Mouse (Mus musculus): ENCODE results near the gene Mrpl27. TPM values are rescaled to one million over a fixed set of nuclear protein-coding genes. Genes with fewer than 3 reads are reported as not detected.

The Mrpl27 gene
- polyA plus RNA-seq (2014; fragmentation: Nextera tagmentation; extraction: Ambion mirVana), result 130 and 139 TPM in 2 replicates

DNA sequence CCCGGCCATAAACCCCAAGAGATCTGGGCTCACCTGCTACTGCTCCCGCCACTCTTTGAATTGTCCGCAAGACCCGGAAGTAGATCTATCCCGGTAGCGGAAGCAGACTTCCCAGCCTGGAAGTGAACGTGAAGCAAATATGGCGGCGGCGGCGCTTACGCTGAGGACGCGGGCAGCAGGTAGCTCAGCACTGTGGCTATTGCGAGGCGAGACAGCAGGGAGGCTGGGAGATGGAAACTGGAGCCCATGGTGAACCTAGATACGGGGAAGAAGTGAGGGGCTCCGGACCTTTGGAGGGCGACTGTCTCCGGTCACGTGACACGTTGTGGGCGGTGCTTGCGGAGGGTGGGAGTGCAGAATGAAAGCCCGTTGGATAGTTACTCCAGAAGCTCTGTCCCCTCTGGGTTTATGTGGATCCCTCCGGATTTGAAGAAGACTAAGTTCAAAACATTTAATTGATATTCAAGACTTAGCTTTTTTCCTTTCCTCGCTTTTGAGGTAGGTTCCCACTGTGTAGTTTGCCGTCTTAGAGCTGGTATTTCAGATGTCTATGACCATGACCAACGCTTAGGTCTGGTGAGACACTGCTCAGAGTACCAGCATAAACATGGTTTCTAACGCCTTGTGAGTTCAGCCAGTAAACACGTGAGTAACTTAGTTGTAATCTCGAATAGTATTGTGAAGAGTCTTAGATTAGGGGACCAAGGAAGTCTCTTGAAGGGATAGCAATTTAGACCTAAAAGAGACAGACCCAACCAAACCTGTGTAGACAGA, at the start of gene Mrpl27, which contains the start of gene Eme1:
Gene Mrpl27 (plus strand): TSS at position 105 of the 774 bp plus-strand sequence.
Gene Eme1 (minus strand): TSS at position 302 of the 774 bp plus-strand sequence.
- H3K9ac ChIP-seq (ENCODE audit: low read depth, low read length), result peak within 1 kb of the TSS; percentile 73
- H3K27me3 ChIP-seq (ENCODE audit: control insufficient read depth, insufficient read depth, low read length), result no peaks in the 10 kb centered on the region
- peak within 1 kb of the TSS; percentile 71 for H3K4me2 ChIP-seq (replicated peaks; ENCODE audit: low read depth, low read length)
- H3K36me3 ChIP-seq (ENCODE audit: control insufficient read depth, insufficient read depth, low read length), result no peaks in the 10 kb centered on the region
- DNase-seq (ENCODE audit: low spot score), result peak; percentile 88
- peak; percentile 92 for ATAC-seq (ENCODE audit: low FRiP score)
- peak within 1 kb of the TSS; percentile 63 for H3K4me3 ChIP-seq (ENCODE audit: low read depth, low read length)
- H3K27ac ChIP-seq (ENCODE audit: low read depth, low read length), result peak within 1 kb of the TSS; percentile 89
- H3K4me1 ChIP-seq (replicated peaks; ENCODE audit: control insufficient read depth, insufficient read depth, low read length), result no peaks in the 10 kb centered on the region
- WGBS, result under 1% methylated on average over 32 of the region's 32 CpGs
- H3K9me3 ChIP-seq (ENCODE audit: control insufficient read depth, low read length), result no peaks in the 10 kb centered on the region

DNA sequence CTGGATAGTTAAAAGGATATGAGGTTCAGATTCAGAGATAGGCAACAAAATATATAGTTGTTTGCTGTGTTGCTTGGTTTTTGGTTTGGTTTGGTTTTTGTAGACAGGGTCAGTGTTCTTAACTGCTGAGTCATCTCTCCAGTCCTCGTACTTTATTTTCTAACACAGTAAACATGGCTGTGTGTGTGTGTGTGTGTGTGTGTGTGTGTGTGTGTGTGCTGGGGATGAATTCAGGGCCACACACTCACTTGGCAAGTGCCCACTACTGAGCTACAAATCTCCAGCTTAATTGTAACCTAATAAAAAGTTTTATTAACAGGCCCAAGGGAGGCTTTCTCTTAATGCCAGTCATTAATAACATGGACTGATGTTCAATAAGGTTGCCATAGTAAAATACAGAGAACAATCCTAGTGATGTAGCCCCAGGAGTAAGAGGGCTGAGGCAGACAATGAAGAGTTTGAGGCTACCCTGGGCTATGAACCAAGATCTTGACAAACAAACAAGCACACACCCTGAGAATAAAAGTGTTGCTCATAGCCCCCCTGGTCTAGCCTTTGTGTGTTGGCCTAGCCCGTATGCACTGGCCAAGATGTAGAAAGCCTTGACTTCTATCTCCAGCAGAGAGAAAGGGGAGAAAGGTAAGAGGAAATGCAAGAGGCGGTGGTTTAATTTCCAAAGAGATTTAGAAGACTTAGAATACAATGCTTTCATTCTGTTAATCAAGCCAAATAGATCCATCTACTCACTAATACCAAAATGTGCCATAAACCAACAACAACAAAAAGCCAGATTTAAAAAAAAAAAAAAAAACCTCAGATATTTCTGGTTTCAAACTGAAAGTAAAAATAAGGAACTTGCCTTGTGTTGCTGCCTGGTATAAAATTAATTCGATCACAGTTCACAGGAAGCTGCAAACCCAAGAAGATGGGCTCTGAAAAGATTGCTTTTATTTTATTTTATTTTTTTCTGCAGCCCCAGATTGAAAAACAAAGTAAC, 42.5 kb upstream of the Mrpl27 start:
- Histone ChIP-seq H3K4me3 (ENCODE audit: low read depth, low read length) (no peak overlapping the region), H3K9ac (ENCODE audit: low read depth, low read length) (no peak overlapping the region), H3K27me3 (ENCODE audit: control insufficient read depth, insufficient read depth, low read length) (no peaks in the 10 kb centered on the region), H3K9me3 (ENCODE audit: control insufficient read depth, low read length) (no peaks in the 10 kb centered on the region), H3K4me1 (replicated peaks; ENCODE audit: control insufficient read depth, insufficient read depth, low read length) (no peaks in the 10 kb centered on the region), H3K27ac (ENCODE audit: low read depth, low read length) (no peak overlapping the region), H3K36me3 (ENCODE audit: control insufficient read depth, insufficient read depth, low read length) (no peaks in the 10 kb centered on the region), H3K4me2 (replicated peaks; ENCODE audit: low read depth, low read length) (no peak overlapping the region)
- 72% methylated on average over 4 of the region's 4 CpGs for WGBS
- DNase-seq (ENCODE audit: low spot score) (no peak), ATAC-seq (ENCODE audit: low FRiP score) (no peak)

- H3K4me3 ChIP-seq (ENCODE audit: low read depth, low read length), result no peak overlapping the region
- no peaks in the 10 kb centered on the region for H3K9me3 ChIP-seq (ENCODE audit: control insufficient read depth, low read length)
- DNase-seq (ENCODE audit: low spot score) (no peak), ATAC-seq (ENCODE audit: low FRiP score) (no peak)
- H3K4me2 ChIP-seq (replicated peaks; ENCODE audit: low read depth, low read length), result no peak overlapping the region
- H3K27me3 ChIP-seq (ENCODE audit: control insufficient read depth, insufficient read depth, low read length), result no peaks in the 10 kb centered on the region
- H3K36me3 ChIP-seq (ENCODE audit: control insufficient read depth, insufficient read depth, low read length), result no peaks in the 10 kb centered on the region
- no peak overlapping the region for H3K27ac ChIP-seq (ENCODE audit: low read depth, low read length)
- H3K4me1 ChIP-seq (replicated peaks; ENCODE audit: control insufficient read depth, insufficient read depth, low read length), result no peaks in the 10 kb centered on the region
- no peak overlapping the region for H3K9ac ChIP-seq (ENCODE audit: low read depth, low read length)
- WGBS, result 75% methylated on average over 4 of the region's 4 CpGs
These were observed 39.0 kb upstream of the Mrpl27 start for GRCm38 (mm10) chr11:94614603-94615002.

- Histone ChIP-seq H3K27me3 (ENCODE audit: control insufficient read depth, insufficient read depth, low read length) (no peaks in the 10 kb centered on the region), H3K4me1 (replicated peaks; ENCODE audit: control insufficient read depth, insufficient read depth, low read length) (no peaks in the 10 kb centered on the region), H3K9ac (ENCODE audit: low read depth, low read length) (no peak overlapping the region), H3K4me3 (ENCODE audit: low read depth, low read length) (no peak overlapping the region), H3K36me3 (ENCODE audit: control insufficient read depth, insufficient read depth, low read length) (no peaks in the 10 kb centered on the region), H3K4me2 (replicated peaks; ENCODE audit: low read depth, low read length) (no peak overlapping the region), H3K27ac (ENCODE audit: low read depth, low read length) (no peak overlapping the region), H3K9me3 (ENCODE audit: control insufficient read depth, low read length) (no peaks in the 10 kb centered on the region)
- WGBS, result 31% methylated on average over 4 of the region's 4 CpGs
- no peak for ATAC-seq (ENCODE audit: low FRiP score)
- no peak for DNase-seq (ENCODE audit: low spot score)
These were observed 38.1 kb upstream of the Mrpl27 start for GRCm38 (mm10) chr11:94615494-94615893.

DNA sequence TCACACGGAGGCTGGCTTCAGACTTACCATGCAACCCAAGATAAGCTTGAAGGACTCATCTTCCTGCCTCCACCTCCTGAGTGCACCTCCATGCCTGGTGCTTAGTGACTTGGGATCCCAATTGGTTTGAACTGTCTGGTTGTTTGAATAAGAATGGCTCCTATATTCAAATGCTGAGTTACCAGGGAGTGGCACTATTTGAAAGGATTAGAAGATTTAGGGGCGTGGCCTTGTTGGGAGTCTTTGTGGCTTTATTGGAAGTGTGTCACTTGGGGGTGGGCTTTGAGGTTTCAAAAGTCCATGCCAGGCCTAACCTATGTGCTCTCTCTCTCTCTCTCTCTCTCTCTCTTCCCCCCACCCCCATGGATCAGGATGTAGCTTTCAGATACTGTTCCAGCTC, 35.9 kb upstream of the Mrpl27 start:
- Histone ChIP-seq H3K4me1 (replicated peaks; ENCODE audit: control insufficient read depth, insufficient read depth, low read length) (no peaks in the 10 kb centered on the region), H3K4me2 (replicated peaks; ENCODE audit: low read depth, low read length) (no peak overlapping the region), H3K9me3 (ENCODE audit: control insufficient read depth, low read length) (no peaks in the 10 kb centered on the region), H3K27me3 (ENCODE audit: control insufficient read depth, insufficient read depth, low read length) (no peaks in the 10 kb centered on the region), H3K27ac (ENCODE audit: low read depth, low read length) (no peak overlapping the region), H3K4me3 (ENCODE audit: low read depth, low read length) (no peak overlapping the region), H3K36me3 (ENCODE audit: control insufficient read depth, insufficient read depth, low read length) (no peaks in the 10 kb centered on the region), H3K9ac (ENCODE audit: low read depth, low read length) (no peak overlapping the region)
- WGBS, result 92% methylated on average over 2 of the region's 2 CpGs
- ATAC-seq (ENCODE audit: low FRiP score) (no peak), DNase-seq (ENCODE audit: low spot score) (no peak)

- no peak for DNase-seq (ENCODE audit: low spot score)
- H3K9ac ChIP-seq (ENCODE audit: low read depth, low read length), result no peak overlapping the region
- no peak overlapping the region for H3K4me2 ChIP-seq (replicated peaks; ENCODE audit: low read depth, low read length)
- H3K4me1 ChIP-seq (replicated peaks; ENCODE audit: control insufficient read depth, insufficient read depth, low read length), result no peaks in the 10 kb centered on the region
- no peak for ATAC-seq (ENCODE audit: low FRiP score)
- H3K27ac ChIP-seq (ENCODE audit: low read depth, low read length), result no peak overlapping the region
- no peak overlapping the region for H3K4me3 ChIP-seq (ENCODE audit: low read depth, low read length)
- no peaks in the 10 kb centered on the region for H3K9me3 ChIP-seq (ENCODE audit: control insufficient read depth, low read length)
- H3K27me3 ChIP-seq (ENCODE audit: control insufficient read depth, insufficient read depth, low read length), result no peaks in the 10 kb centered on the region
- no peaks in the 10 kb centered on the region for H3K36me3 ChIP-seq (ENCODE audit: control insufficient read depth, insufficient read depth, low read length)
- 63% methylated on average over 6 of the region's 6 CpGs for WGBS
These were observed 32.7 kb upstream of the Mrpl27 start for GRCm38 (mm10) chr11:94620766-94621457.

- Histone ChIP-seq H3K4me2 (replicated peaks; ENCODE audit: low read depth, low read length) (no peak overlapping the region), H3K4me1 (replicated peaks; ENCODE audit: control insufficient read depth, insufficient read depth, low read length) (no peaks in the 10 kb centered on the region), H3K9ac (ENCODE audit: low read depth, low read length) (no peak overlapping the region), H3K27me3 (ENCODE audit: control insufficient read depth, insufficient read depth, low read length) (no peaks in the 10 kb centered on the region), H3K9me3 (ENCODE audit: control insufficient read depth, low read length) (no peaks in the 10 kb centered on the region), H3K4me3 (ENCODE audit: low read depth, low read length) (no peak overlapping the region), H3K27ac (ENCODE audit: low read depth, low read length) (no peak overlapping the region), H3K36me3 (ENCODE audit: control insufficient read depth, insufficient read depth, low read length) (no peaks in the 10 kb centered on the region)
- ATAC-seq (ENCODE audit: low FRiP score) (no peak), DNase-seq (ENCODE audit: low spot score) (no peak)
These were observed 32.1 kb upstream of the Mrpl27 start for GRCm38 (mm10) chr11:94621458-94621852.

GRCm38 (mm10) chr11:94622162-94622561, 31.4 kb upstream of the Mrpl27 start:
- Histone ChIP-seq H3K27ac (ENCODE audit: low read depth, low read length) (no peak overlapping the region), H3K4me1 (replicated peaks; ENCODE audit: control insufficient read depth, insufficient read depth, low read length) (no peaks in the 10 kb centered on the region), H3K36me3 (ENCODE audit: control insufficient read depth, insufficient read depth, low read length) (no peaks in the 10 kb centered on the region), H3K4me3 (ENCODE audit: low read depth, low read length) (no peak overlapping the region), H3K4me2 (replicated peaks; ENCODE audit: low read depth, low read length) (no peak overlapping the region), H3K9me3 (ENCODE audit: control insufficient read depth, low read length) (no peaks in the 10 kb centered on the region), H3K9ac (ENCODE audit: low read depth, low read length) (no peak overlapping the region), H3K27me3 (ENCODE audit: control insufficient read depth, insufficient read depth, low read length) (no peaks in the 10 kb centered on the region)
- WGBS, result 74% methylated on average over 2 of the region's 2 CpGs
- DNase-seq (ENCODE audit: low spot score), result no peak
- no peak for ATAC-seq (ENCODE audit: low FRiP score)

Data from hindbrain, embryonic 11.5 days (tissue).